Mouse (Mus musculus): ENCODE measurements around the gene Ntm. TPM values are rescaled to one million over a fixed set of nuclear protein-coding genes. Genes with fewer than 3 reads are reported as not detected.

Gene Ntm
- polyA plus RNA-seq, 1 experiment: 5.4 TPM

GRCm38 (mm10) chr9:29123828-29124227 lies 839.1 kb downstream of the Ntm start:
- Histone ChIP-seq H3K4me1 (ENCODE audit: control insufficient read depth, insufficient read depth, low read length) (no peaks in the 10 kb centered on the region), H3K27ac (ENCODE audit: control insufficient read depth, insufficient read depth, low read depth, low read length) (no peak overlapping the region), H3K27me3 (ENCODE audit: control insufficient read depth, insufficient read depth, low read length) (no peaks in the 10 kb centered on the region), H3K36me3 (ENCODE audit: control insufficient read depth, insufficient read depth, low read length) (no peaks in the 10 kb centered on the region), H3K4me3 (ENCODE audit: control insufficient read depth, low read depth, low read length) (no peak overlapping the region)
- TF ChIP-seq POLR2A (IDR thresholded peaks at IDR 0.05; ENCODE audit: control insufficient read depth, low read depth, low read length) (no peak), CTCF (IDR thresholded peaks at IDR 0.05; ENCODE audit: control insufficient read depth, insufficient read depth, insufficient replicate concordance, low read depth, low read length) (no peak)

GRCm38 (mm10) chr9:29117561-29118112 lies 845.3 kb downstream of the Ntm start:
- Histone ChIP-seq H3K4me3 (ENCODE audit: control insufficient read depth, low read depth, low read length) (no peak overlapping the region), H3K4me1 (ENCODE audit: control insufficient read depth, insufficient read depth, low read length) (no peaks in the 10 kb centered on the region), H3K36me3 (ENCODE audit: control insufficient read depth, insufficient read depth, low read length) (no peaks in the 10 kb centered on the region), H3K27ac (ENCODE audit: control insufficient read depth, insufficient read depth, low read depth, low read length) (no peak overlapping the region), H3K27me3 (ENCODE audit: control insufficient read depth, insufficient read depth, low read length) (no peaks in the 10 kb centered on the region)
- TF ChIP-seq POLR2A (IDR thresholded peaks at IDR 0.05; ENCODE audit: control insufficient read depth, low read depth, low read length) (no peak), CTCF (IDR thresholded peaks at IDR 0.05; ENCODE audit: control insufficient read depth, insufficient read depth, insufficient replicate concordance, low read depth, low read length) (no peak)

GRCm38 (mm10) chr9:29115337-29115736 lies 847.6 kb downstream of the Ntm start:
- no peak overlapping the region for H3K27ac ChIP-seq (ENCODE audit: control insufficient read depth, insufficient read depth, low read depth, low read length)
- no peak overlapping the region for H3K4me3 ChIP-seq (ENCODE audit: control insufficient read depth, low read depth, low read length)
- no peaks in the 10 kb centered on the region for H3K36me3 ChIP-seq (ENCODE audit: control insufficient read depth, insufficient read depth, low read length)
- TF ChIP-seq POLR2A (IDR thresholded peaks at IDR 0.05; ENCODE audit: control insufficient read depth, low read depth, low read length): no peak
- no peak for TF ChIP-seq CTCF (IDR thresholded peaks at IDR 0.05; ENCODE audit: control insufficient read depth, insufficient read depth, insufficient replicate concordance, low read depth, low read length)
- H3K4me1 ChIP-seq (ENCODE audit: control insufficient read depth, insufficient read depth, low read length): no peaks in the 10 kb centered on the region
- no peaks in the 10 kb centered on the region for H3K27me3 ChIP-seq (ENCODE audit: control insufficient read depth, insufficient read depth, low read length)

GRCm38 (mm10) chr9:29106771-29107170 lies 856.2 kb downstream of the Ntm start:
- Histone ChIP-seq H3K4me3 (ENCODE audit: control insufficient read depth, low read depth, low read length) (no peak overlapping the region; the same call in 1 of the 2 replicates), H3K4me1 (ENCODE audit: control insufficient read depth, insufficient read depth, low read length) (no peaks in the 10 kb centered on the region), H3K27me3 (ENCODE audit: control insufficient read depth, insufficient read depth, low read length) (no peaks in the 10 kb centered on the region), H3K36me3 (ENCODE audit: control insufficient read depth, insufficient read depth, low read length) (no peaks in the 10 kb centered on the region), H3K27ac (ENCODE audit: control insufficient read depth, insufficient read depth, low read depth, low read length) (no peak overlapping the region)
- no peak for TF ChIP-seq POLR2A (IDR thresholded peaks at IDR 0.05; ENCODE audit: control insufficient read depth, low read depth, low read length)
- no peak for TF ChIP-seq CTCF (IDR thresholded peaks at IDR 0.05; ENCODE audit: control insufficient read depth, insufficient read depth, insufficient replicate concordance, low read depth, low read length)

- Histone ChIP-seq H3K27me3 (ENCODE audit: control insufficient read depth, insufficient read depth, low read length) (no peaks in the 10 kb centered on the region), H3K4me1 (ENCODE audit: control insufficient read depth, insufficient read depth, low read length) (no peaks in the 10 kb centered on the region), H3K36me3 (ENCODE audit: control insufficient read depth, insufficient read depth, low read length) (no peaks in the 10 kb centered on the region), H3K4me3 (ENCODE audit: control insufficient read depth, low read depth, low read length) (no peak overlapping the region), H3K27ac (ENCODE audit: control insufficient read depth, insufficient read depth, low read depth, low read length) (no peak overlapping the region)
- no peak for TF ChIP-seq POLR2A (IDR thresholded peaks at IDR 0.05; ENCODE audit: control insufficient read depth, low read depth, low read length)
- no peak for TF ChIP-seq CTCF (IDR thresholded peaks at IDR 0.05; ENCODE audit: control insufficient read depth, insufficient read depth, insufficient replicate concordance, low read depth, low read length)
Observed at GRCm38 (mm10) chr9:29104442-29104841, 858.5 kb downstream of the Ntm start.

- H3K4me1 ChIP-seq (ENCODE audit: control insufficient read depth, insufficient read depth, low read length): no peaks in the 10 kb centered on the region
- no peaks in the 10 kb centered on the region for H3K36me3 ChIP-seq (ENCODE audit: control insufficient read depth, insufficient read depth, low read length)
- no peaks in the 10 kb centered on the region for H3K27me3 ChIP-seq (ENCODE audit: control insufficient read depth, insufficient read depth, low read length)
- no peak overlapping the region for H3K4me3 ChIP-seq (ENCODE audit: control insufficient read depth, low read depth, low read length)
- TF ChIP-seq POLR2A (IDR thresholded peaks at IDR 0.05; ENCODE audit: control insufficient read depth, low read depth, low read length) (no peak), CTCF (IDR thresholded peaks at IDR 0.05; ENCODE audit: control insufficient read depth, insufficient read depth, insufficient replicate concordance, low read depth, low read length) (no peak)
- H3K27ac ChIP-seq (ENCODE audit: control insufficient read depth, insufficient read depth, low read depth, low read length): no peak overlapping the region
Observed at GRCm38 (mm10) chr9:29103993-29104392, 858.9 kb downstream of the Ntm start.

- no peak overlapping the region for H3K27ac ChIP-seq (ENCODE audit: control insufficient read depth, insufficient read depth, low read depth, low read length)
- H3K4me3 ChIP-seq (ENCODE audit: control insufficient read depth, low read depth, low read length): no peak overlapping the region
- H3K4me1 ChIP-seq (ENCODE audit: control insufficient read depth, insufficient read depth, low read length): no peaks in the 10 kb centered on the region
- TF ChIP-seq POLR2A (IDR thresholded peaks at IDR 0.05; ENCODE audit: control insufficient read depth, low read depth, low read length) (no peak), CTCF (IDR thresholded peaks at IDR 0.05; ENCODE audit: control insufficient read depth, insufficient read depth, insufficient replicate concordance, low read depth, low read length) (no peak)
- H3K36me3 ChIP-seq (ENCODE audit: control insufficient read depth, insufficient read depth, low read length): no peaks in the 10 kb centered on the region
- no peaks in the 10 kb centered on the region for H3K27me3 ChIP-seq (ENCODE audit: control insufficient read depth, insufficient read depth, low read length)
Observed at GRCm38 (mm10) chr9:29100624-29101023, 862.3 kb downstream of the Ntm start.

- Histone ChIP-seq H3K36me3 (ENCODE audit: control insufficient read depth, insufficient read depth, low read length) (no peaks in the 10 kb centered on the region), H3K27me3 (ENCODE audit: control insufficient read depth, insufficient read depth, low read length) (no peaks in the 10 kb centered on the region), H3K4me3 (ENCODE audit: control insufficient read depth, low read depth, low read length) (no peak overlapping the region), H3K27ac (ENCODE audit: control insufficient read depth, insufficient read depth, low read depth, low read length) (no peak overlapping the region), H3K4me1 (ENCODE audit: control insufficient read depth, insufficient read depth, low read length) (no peaks in the 10 kb centered on the region)
- TF ChIP-seq POLR2A (IDR thresholded peaks at IDR 0.05; ENCODE audit: control insufficient read depth, low read depth, low read length): no peak
- TF ChIP-seq CTCF (IDR thresholded peaks at IDR 0.05; ENCODE audit: control insufficient read depth, insufficient read depth, insufficient replicate concordance, low read depth, low read length): no peak
Observed at GRCm38 (mm10) chr9:29092443-29092842, 870.5 kb downstream of the Ntm start.
